Mouse (Mus musculus) forebrain, embryonic 15.5 days (tissue): ENCODE data around the gene Gm36210. TPM values are rescaled to one million over a fixed set of nuclear protein-coding genes. Genes with fewer than 3 reads are reported as not detected.

ENCODE experiments used
- ATAC-seq: fragments of 200-750 bp; cut with Nextera tagmentation; replicated peaks from 2 replicates; pipeline ENCODE4 v1.8.0; 2017; ENCODE audit warnings: mild to moderate bottlenecking, moderate TSS enrichment, moderate library complexity
- H3K27ac ChIP-seq: fragments of 300-500 bp; sonication (generic); replicated peaks from 2 replicates; pipeline ENCODE4 v1.5.1; 2015; ENCODE audit warnings: mild to moderate bottlenecking, inconsistent platforms
- H3K27me3 ChIP-seq: fragments of 300-500 bp; sonication (generic); 2 replicates; pipeline ENCODE4 v1.6.1; 2015; ENCODE audit warnings: inconsistent platforms
- H3K36me3 ChIP-seq: fragments of 300-500 bp; sonication (generic); 2 replicates; pipeline ENCODE4 v1.6.1; 2015; ENCODE audit warnings: mild to moderate bottlenecking, inconsistent platforms
- H3K4me1 ChIP-seq: fragments of 300-500 bp; sonication (generic); 2 replicates; pipeline ENCODE4 v1.6.1; 2015; ENCODE audit warnings: inconsistent platforms
- H3K4me2 ChIP-seq: fragments of 300-500 bp; sonication (generic); replicated peaks from 2 replicates; pipeline ENCODE4 v1.6.1; 2015; ENCODE audit warnings: mild to moderate bottlenecking, inconsistent platforms
- H3K4me3 ChIP-seq: fragments of 300-500 bp; sonication (generic); 2 replicates; pipeline ENCODE4 v1.5.1; 2015; ENCODE audit warnings: mild to moderate bottlenecking, inconsistent platforms
- H3K9ac ChIP-seq: fragments of 300-500 bp; sonication (generic); replicated peaks from 2 replicates; pipeline ENCODE4 v1.6.1; 2015; ENCODE audit warnings: mild to moderate bottlenecking, inconsistent platforms
- H3K9me3 ChIP-seq: fragments of 300-500 bp; sonication (generic); 2 replicates; pipeline ENCODE4 v1.6.1; 2016; ENCODE audit warnings: inconsistent platforms
- WGBS: fragments of 180-500 bp; shearing (Covaris S2); methylation state at CpG from one replicate; pipeline ENCODE4 v1.1.7; 2015; ENCODE audit warnings: mixed read lengths; 5-methylcytosine and 5-hydroxymethylcytosine counted together
- polyA plus RNA-seq: library from polyadenylated mRNA; unstranded; fragments of >200 nt; fragmentation: Nextera tagmentation; extraction: Ambion mirVana; gene quantifications from 2 replicates; pipeline ENCODE4 v1.2.1, GENCODE M21; 2015

Gm36210 gene
- 0.31 and 0.33 TPM in 2 replicates for polyA plus RNA-seq

DNA sequence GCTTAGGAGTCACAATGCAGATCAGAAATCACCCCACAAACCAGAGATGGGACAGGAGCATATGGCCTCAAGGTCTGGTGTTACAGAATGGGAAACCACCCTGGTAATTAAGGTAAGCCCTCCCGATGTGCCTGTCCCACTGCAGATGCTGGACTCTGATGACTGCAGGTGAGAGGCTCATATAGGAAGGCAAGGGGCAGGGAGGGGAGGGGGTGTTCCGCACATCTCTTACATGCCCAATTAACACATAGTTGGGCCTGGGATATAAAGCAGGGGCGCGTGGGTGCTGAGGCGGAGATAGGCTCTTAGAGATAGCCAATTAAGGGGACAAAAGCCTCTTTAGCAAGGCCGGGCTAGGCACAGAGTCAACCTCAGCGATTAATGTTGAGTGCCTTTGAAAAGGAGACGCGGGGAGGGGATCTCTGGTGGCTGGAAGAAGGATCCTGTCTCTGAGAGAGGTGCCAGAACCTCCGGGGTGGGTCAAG is at the start of gene Gm36210:
Gene Gm36210 (minus strand): TSS at position 51 of the 485 bp plus-strand sequence.
- ATAC-seq: no peak
- no peak within 1 kb of the TSS for H3K4me3 ChIP-seq
- H3K9me3 ChIP-seq: no peaks in the 10 kb centered on the region
- H3K4me2 ChIP-seq: no peak within 1 kb of the TSS
- no peak within 1 kb of the TSS for H3K9ac ChIP-seq
- H3K27ac ChIP-seq: no peak within 1 kb of the TSS
- no peaks in the 10 kb centered on the region for H3K27me3 ChIP-seq
- H3K36me3 ChIP-seq: no peaks in the 10 kb centered on the region
- H3K4me1 ChIP-seq: no peaks in the 10 kb centered on the region
- 4% methylated on average over 10 of the region's 10 CpGs for WGBS

DNA sequence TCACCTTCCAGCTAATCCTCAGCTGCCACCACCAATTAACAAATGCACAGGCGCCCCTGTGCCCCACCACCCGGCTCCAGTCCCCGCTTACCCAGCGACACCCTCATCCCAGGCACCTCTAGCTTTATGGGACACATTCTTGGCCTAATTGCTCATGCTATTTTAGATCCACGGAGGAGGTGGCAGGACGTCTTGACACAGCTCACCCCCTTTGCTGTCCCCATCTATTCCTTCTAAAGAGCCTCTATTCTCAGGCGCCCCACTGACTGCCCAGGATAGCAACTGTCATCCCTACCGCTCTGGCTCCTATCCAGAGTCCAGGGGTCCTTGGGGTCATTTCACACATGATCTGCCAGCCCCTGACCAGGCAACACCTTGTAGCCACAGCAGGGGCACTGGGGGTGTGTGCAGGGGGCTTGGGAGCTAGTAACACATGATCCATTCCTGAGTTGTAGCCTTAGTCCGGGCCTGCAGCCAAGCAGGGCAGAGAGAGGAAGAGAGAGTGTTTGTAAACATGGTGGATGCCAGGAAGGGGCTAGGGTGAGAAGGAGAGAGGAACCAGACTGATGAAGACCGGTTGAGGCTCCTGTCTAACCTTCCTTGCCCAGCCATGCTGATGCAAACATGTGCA is 47.6 kb upstream of the Gm36210 start:
- no peaks in the 10 kb centered on the region for H3K36me3 ChIP-seq
- H3K27me3 ChIP-seq: no peaks in the 10 kb centered on the region

DNA sequence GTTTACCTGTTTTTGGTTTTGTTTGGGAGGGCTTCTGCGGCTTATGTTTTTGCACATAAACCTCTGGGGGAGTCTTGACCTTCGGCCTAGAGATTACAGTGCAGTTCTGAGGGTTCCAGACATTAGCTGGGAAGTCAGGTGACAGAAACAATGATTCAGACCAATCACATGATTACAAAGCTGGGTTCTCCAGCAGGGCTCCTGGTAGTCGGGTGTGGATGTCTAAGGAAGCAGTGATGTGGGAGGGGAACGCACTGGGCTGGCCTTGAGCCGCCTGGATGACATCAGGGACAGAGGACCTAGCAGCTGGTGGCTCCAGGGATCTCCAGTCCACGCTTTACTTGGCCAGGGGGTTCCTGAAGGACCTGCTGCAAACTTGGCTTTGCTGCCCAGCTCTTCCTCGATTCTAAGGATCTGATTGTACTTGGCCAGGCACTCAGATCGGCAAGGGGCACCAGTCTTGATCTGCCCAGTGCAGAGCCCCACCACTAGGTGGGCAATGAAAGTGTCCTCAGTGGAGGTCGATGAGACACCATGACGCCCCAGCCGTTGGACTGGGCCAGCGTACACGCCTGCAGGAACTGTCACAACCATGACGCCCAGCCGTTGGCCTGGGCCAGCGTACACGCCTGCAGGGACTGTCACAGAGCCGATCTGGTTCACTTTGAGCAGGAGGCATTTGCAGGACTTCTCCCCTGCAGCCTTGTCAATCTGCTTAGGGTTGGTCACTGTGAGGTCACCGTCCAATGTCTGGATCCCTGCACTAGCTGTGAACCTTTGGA is 44.4 kb upstream of the Gm36210 start:
- Histone ChIP-seq H3K4me2 (no peak overlapping the region), H3K4me1 (peaks cover 4% of the 10 kb centered on the region; the same call in 1 of the 2 replicates), H3K9ac (no peak overlapping the region), H3K36me3 (no peaks in the 10 kb centered on the region), H3K4me3 (no peak overlapping the region), H3K9me3 (no peaks in the 10 kb centered on the region), H3K27ac (no peak overlapping the region), H3K27me3 (no peaks in the 10 kb centered on the region)
- ATAC-seq: no peak
- WGBS: 87% methylated on average over 19 of the region's 19 CpGs

More for the DNA sequence above, 47.6 kb upstream of the Gm36210 start:
- no peaks in the 10 kb centered on the region for H3K9me3 ChIP-seq
- WGBS: 32% methylated on average over 10 of the region's 10 CpGs
- H3K4me1 ChIP-seq: peaks cover 4% of the 10 kb centered on the region; the same call in 1 of the 2 replicates
- H3K4me2 ChIP-seq: no peak overlapping the region
- no peak overlapping the region for H3K27ac ChIP-seq
- H3K4me3 ChIP-seq: no peak overlapping the region
- ATAC-seq: no peak
- no peak overlapping the region for H3K9ac ChIP-seq

GRCm38 (mm10) chr7:4948386-4948785 is 42.1 kb upstream of the Gm36210 start:
- Histone ChIP-seq H3K4me2 (no peak overlapping the region), H3K4me3 (no peak overlapping the region), H3K9me3 (no peaks in the 10 kb centered on the region)

GRCm38 (mm10) chr7:4947855-4948254 is 41.5 kb upstream of the Gm36210 start:
- no peaks in the 10 kb centered on the region for H3K9me3 ChIP-seq
- 58% methylated on average over 2 of the region's 2 CpGs for WGBS
- H3K4me2 ChIP-seq: no peak overlapping the region
- no peaks in the 10 kb centered on the region for H3K27me3 ChIP-seq
- no peak overlapping the region for H3K4me3 ChIP-seq
- ATAC-seq: no peak
- no peaks in the 10 kb centered on the region for H3K36me3 ChIP-seq
- H3K9ac ChIP-seq: no peak overlapping the region
- no peak overlapping the region for H3K27ac ChIP-seq
- H3K4me1 ChIP-seq: 0 out of 2 replicates have a peak, but pooled peaks cover 2% of the 10 kb centered on the region

More at GRCm38 (mm10) chr7:4948386-4948785, 42.1 kb upstream of the Gm36210 start:
- Histone ChIP-seq H3K4me1 (0 out of 2 replicates have a peak, but pooled peaks cover 1% of the 10 kb centered on the region), H3K36me3 (no peaks in the 10 kb centered on the region), H3K27me3 (no peaks in the 10 kb centered on the region), H3K27ac (no peak overlapping the region), H3K9ac (no peak overlapping the region)
- WGBS: 83% methylated on average over 6 of the region's 6 CpGs
- no peak for ATAC-seq

- Histone ChIP-seq H3K4me1 (0 out of 2 replicates have a peak, but pooled peaks cover 2% of the 10 kb centered on the region), H3K4me2 (peak overlapping the region; percentile 47), H3K36me3 (no peaks in the 10 kb centered on the region), H3K9me3 (no peaks in the 10 kb centered on the region), H3K27ac (no peak overlapping the region), H3K9ac (no peak overlapping the region), H3K27me3 (no peaks in the 10 kb centered on the region), H3K4me3 (peak overlapping the region; percentile 35)
- peak; percentile 79 for ATAC-seq
- WGBS: 19% methylated on average over 15 of the region's 15 CpGs
Measured at GRCm38 (mm10) chr7:4943223-4943815, 37.0 kb upstream of the Gm36210 start.

- H3K36me3 ChIP-seq: no peaks in the 10 kb centered on the region
- no peaks in the 10 kb centered on the region for H3K27me3 ChIP-seq
- no peak for ATAC-seq
- 58% methylated on average over 5 of the region's 5 CpGs for WGBS
- no peak overlapping the region for H3K4me3 ChIP-seq
- H3K27ac ChIP-seq: no peak overlapping the region
- H3K9me3 ChIP-seq: no peaks in the 10 kb centered on the region
- H3K9ac ChIP-seq: no peak overlapping the region
- 0 out of 2 replicates have a peak, but pooled peaks cover 2% of the 10 kb centered on the region for H3K4me1 ChIP-seq
- H3K4me2 ChIP-seq: no peak overlapping the region
Measured at GRCm38 (mm10) chr7:4942673-4943072, 36.4 kb upstream of the Gm36210 start.

DNA sequence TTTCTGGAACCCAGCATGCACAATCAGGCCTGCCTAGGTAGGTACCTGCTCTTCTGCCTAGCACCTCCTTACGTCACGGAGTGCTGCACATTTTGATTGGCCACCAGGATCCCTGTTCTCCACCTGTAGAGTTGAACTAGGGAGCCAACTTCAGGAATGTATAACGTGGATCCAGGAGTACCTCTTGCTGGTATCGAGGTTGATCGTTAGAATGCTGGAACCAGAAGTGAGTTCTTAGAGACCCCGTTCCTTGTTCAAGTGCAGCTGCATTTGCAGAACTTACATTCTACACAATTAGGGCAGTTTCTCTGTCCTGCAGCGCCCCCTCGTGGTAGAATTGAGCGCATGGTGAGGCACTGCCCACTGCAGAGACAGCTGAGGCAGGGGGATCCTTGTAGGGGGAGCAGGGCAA is 33.8 kb upstream of the Gm36210 start:
- WGBS: 15% methylated on average over 9 of the region's 9 CpGs
- Histone ChIP-seq H3K9me3 (no peaks in the 10 kb centered on the region), H3K4me2 (no peak overlapping the region), H3K27ac (no peak overlapping the region), H3K36me3 (no peaks in the 10 kb centered on the region), H3K27me3 (no peaks in the 10 kb centered on the region), H3K9ac (no peak overlapping the region), H3K4me3 (no peak overlapping the region), H3K4me1 (0 out of 2 replicates have a peak, but pooled peaks cover 2% of the 10 kb centered on the region)
- ATAC-seq: 0 out of 2 replicates have a peak, but pooled peaks have one; percentile 26

DNA sequence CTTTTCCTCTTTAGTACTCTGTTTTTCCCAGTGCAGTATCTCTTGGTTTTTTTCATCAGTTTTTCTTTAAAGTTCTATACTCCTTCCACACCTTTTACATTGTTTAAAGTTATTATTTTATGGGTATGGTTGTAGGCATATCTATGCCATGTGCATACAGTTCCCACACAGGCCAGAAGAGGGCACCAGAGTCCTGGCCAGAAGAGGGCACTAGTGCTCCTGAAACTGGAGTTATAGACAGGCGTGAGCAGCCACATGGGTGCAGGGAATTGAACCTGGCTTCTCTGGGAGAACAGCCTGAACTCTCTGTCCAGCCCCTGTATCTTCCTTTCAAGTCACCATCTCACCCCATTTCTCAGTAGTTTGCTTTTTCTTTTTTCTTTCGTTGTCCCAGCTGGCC is 32.1 kb upstream of the Gm36210 start:
- Histone ChIP-seq H3K4me3 (no peak overlapping the region), H3K4me2 (no peak overlapping the region), H3K27ac (no peak overlapping the region), H3K9ac (no peak overlapping the region), H3K9me3 (no peaks in the 10 kb centered on the region), H3K36me3 (no peaks in the 10 kb centered on the region), H3K4me1 (0 out of 2 replicates have a peak, but pooled peaks cover 2% of the 10 kb centered on the region), H3K27me3 (no peaks in the 10 kb centered on the region)
- no peak for ATAC-seq
- 37% methylated on average over 2 of the region's 2 CpGs for WGBS

- no peak for ATAC-seq
- no peaks in the 10 kb centered on the region for H3K27me3 ChIP-seq
- H3K4me1 ChIP-seq: no peaks in the 10 kb centered on the region
- no peak overlapping the region for H3K4me2 ChIP-seq
- 79% methylated on average over 11 of the region's 11 CpGs for WGBS
- H3K9me3 ChIP-seq: no peaks in the 10 kb centered on the region
- H3K27ac ChIP-seq: no peak overlapping the region
- no peaks in the 10 kb centered on the region for H3K36me3 ChIP-seq
- H3K4me3 ChIP-seq: no peak overlapping the region
- H3K9ac ChIP-seq: no peak overlapping the region
Measured at GRCm38 (mm10) chr7:4937392-4937791, 31.1 kb upstream of the Gm36210 start.

- Histone ChIP-seq H3K9me3 (no peaks in the 10 kb centered on the region), H3K27ac (no peak overlapping the region), H3K4me1 (no peaks in the 10 kb centered on the region), H3K4me2 (no peak overlapping the region), H3K27me3 (no peaks in the 10 kb centered on the region), H3K4me3 (no peak overlapping the region), H3K9ac (no peak overlapping the region), H3K36me3 (no peaks in the 10 kb centered on the region)
- 87% methylated on average over 10 of the region's 10 CpGs for WGBS
- no peak for ATAC-seq
Measured at GRCm38 (mm10) chr7:4936832-4937231, 30.5 kb upstream of the Gm36210 start.
